Mouse (Mus musculus) embryo, embryonic 9.5 days (tissue): Measurements from ENCODE around the gene Dpy19l3.
A peak's percentile ranks its signal among the peaks of the same experiment; 100 is the strongest.

Experiments
- DNase-seq: peaks from one replicate; pipeline ENCODE4 v3.0.0-alpha.2; 2017; ENCODE audit errors: extremely low spot score

Dpy19l3 gene

DNA sequence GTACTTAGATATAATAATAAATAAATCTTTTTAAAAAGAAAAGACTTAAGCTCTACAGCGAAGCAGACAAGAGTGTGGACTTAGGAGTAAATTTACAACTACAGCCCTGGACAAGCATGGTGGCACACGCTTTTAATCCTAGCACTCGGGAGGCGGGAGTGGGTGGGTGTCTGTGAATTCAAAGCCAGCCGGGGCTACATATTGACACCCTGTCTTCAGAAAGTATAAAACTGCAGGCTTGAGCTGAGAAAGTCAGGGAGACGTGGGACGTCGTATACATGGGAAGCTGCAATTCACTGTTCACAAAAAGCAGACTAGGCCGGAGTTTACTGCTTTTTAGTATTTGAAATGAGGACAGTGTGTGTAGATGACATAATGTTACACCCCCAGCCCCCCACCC lies 117.4 kb downstream of the Dpy19l3 start:
- no peak for DNase-seq

DNA sequence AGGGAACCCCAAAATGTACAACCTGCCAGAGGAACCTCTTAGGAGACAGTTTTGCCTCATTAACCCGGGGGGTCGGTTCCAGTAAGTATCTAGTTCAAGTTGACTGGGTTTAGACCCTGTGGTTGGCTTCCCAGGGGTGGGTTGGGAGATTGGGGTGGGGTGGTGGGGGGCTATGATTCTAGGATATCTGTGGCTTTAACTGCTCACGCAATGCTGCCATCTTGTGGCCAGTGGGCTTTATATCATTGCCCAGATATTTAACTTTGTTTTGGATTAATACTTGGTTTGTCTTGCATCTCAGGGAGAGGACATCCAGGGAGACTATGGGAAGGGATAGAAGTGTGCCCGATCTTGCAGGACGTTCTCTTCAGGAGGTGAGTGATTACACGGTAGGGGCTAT lies 118.0 kb downstream of the Dpy19l3 start:
- peak; percentile 29 for DNase-seq
